Mouse (Mus musculus) intestine, embryonic 15.5 days (tissue): ENCODE results near the gene Hectd2. TPM values are rescaled to one million over a fixed set of nuclear protein-coding genes. Genes with fewer than 3 reads are reported as not detected.

Experiments
- ATAC-seq: fragments of 200-750 bp; cut with Nextera tagmentation; 2 replicates; pipeline ENCODE4 v1.8.0; 2017; ENCODE audit warnings: moderate TSS enrichment, moderate library complexity
- H3K27ac ChIP-seq: fragments of 300-500 bp; sonication (generic); 2 replicates; pipeline ENCODE4 v1.5.1; 2015; ENCODE audit warnings: mild to moderate bottlenecking, inconsistent platforms
- H3K27me3 ChIP-seq: fragments of 300-500 bp; sonication (generic); replicated peaks from 2 replicates; pipeline ENCODE4 v1.6.1; 2015; ENCODE audit warnings: inconsistent platforms
- H3K36me3 ChIP-seq: fragments of 300-500 bp; sonication (generic); 2 replicates; pipeline ENCODE4 v1.6.1; 2015; ENCODE audit warnings: inconsistent platforms
- H3K4me1 ChIP-seq: fragments of 300-500 bp; sonication (generic); replicated peaks from 2 replicates; pipeline ENCODE4 v1.6.1; 2015; ENCODE audit warnings: inconsistent platforms
- H3K4me2 ChIP-seq: fragments of 300-500 bp; sonication (generic); replicated peaks from 2 replicates; pipeline ENCODE4 v1.6.1; 2015; ENCODE audit warnings: mild to moderate bottlenecking, inconsistent platforms
- H3K4me3 ChIP-seq: fragments of 300-500 bp; sonication (generic); replicated peaks from 2 replicates; pipeline ENCODE4 v1.5.1; 2015; ENCODE audit warnings: inconsistent platforms
- H3K9ac ChIP-seq: fragments of 300-500 bp; sonication (generic); 2 replicates; pipeline ENCODE4 v1.6.1; 2015; ENCODE audit warnings: inconsistent platforms
- H3K9me3 ChIP-seq: fragments of 300-500 bp; sonication (generic); 2 replicates; pipeline ENCODE4 v1.6.1; 2016; ENCODE audit warnings: inconsistent platforms
- WGBS: fragments of 180-500 bp; shearing (Covaris S2); methylation state at CpG from one replicate; pipeline ENCODE4 v1.1.7; 2015; 5-methylcytosine and 5-hydroxymethylcytosine counted together
- polyA plus RNA-seq: library from polyadenylated mRNA; unstranded; fragments of >200 nt; fragmentation: Nextera tagmentation; extraction: Ambion mirVana; gene quantifications from 2 replicates; pipeline ENCODE4 v1.2.1, GENCODE M21; 2015

The Hectd2 gene
- polyA plus RNA-seq, 1 experiment from 2014 or later, result 2.2 TPM

GRCm38 (mm10) chr19:36575159-36575558 lies 20.7 kb downstream of the Hectd2 start:
- no peak overlapping the region for H3K27ac ChIP-seq
- H3K9ac ChIP-seq, result no peak overlapping the region
- no peaks in the 10 kb centered on the region for H3K36me3 ChIP-seq
- no peak overlapping the region for H3K4me2 ChIP-seq
- 78% methylated on average over 6 of the region's 6 CpGs for WGBS
- no peaks in the 10 kb centered on the region for H3K4me1 ChIP-seq
- no peak overlapping the region for H3K4me3 ChIP-seq
- no peaks in the 10 kb centered on the region for H3K9me3 ChIP-seq
- no peak for ATAC-seq
- H3K27me3 ChIP-seq, result no peaks in the 10 kb centered on the region

- Histone ChIP-seq H3K27me3 (no peaks in the 10 kb centered on the region), H3K9me3 (no peaks in the 10 kb centered on the region), H3K4me2 (no peak overlapping the region), H3K4me1 (no peaks in the 10 kb centered on the region), H3K9ac (no peak overlapping the region), H3K36me3 (no peaks in the 10 kb centered on the region), H3K27ac (no peak overlapping the region), H3K4me3 (no peak overlapping the region)
- WGBS, result 82% methylated on average over 3 of the region's 3 CpGs
- ATAC-seq, result no peak
These were observed 26.4 kb downstream of the Hectd2 start for GRCm38 (mm10) chr19:36580874-36581273.

- Histone ChIP-seq H3K27me3 (no peaks in the 10 kb centered on the region), H3K27ac (no peak overlapping the region), H3K36me3 (no peaks in the 10 kb centered on the region), H3K4me3 (no peak overlapping the region), H3K9ac (no peak overlapping the region), H3K4me1 (no peaks in the 10 kb centered on the region), H3K4me2 (no peak overlapping the region), H3K9me3 (no peaks in the 10 kb centered on the region)
- ATAC-seq, result no peak
- WGBS, result 92% methylated on average over 1 of the region's 1 CpGs
These were observed 27.7 kb downstream of the Hectd2 start for GRCm38 (mm10) chr19:36582116-36582515.

GRCm38 (mm10) chr19:36585505-36585904 lies 31.1 kb downstream of the Hectd2 start:
- no peaks in the 10 kb centered on the region for H3K4me1 ChIP-seq
- 92% methylated on average over 1 of the region's 1 CpGs for WGBS

GRCm38 (mm10) chr19:36594409-36594808 lies 40.0 kb downstream of the Hectd2 start:
- 65% methylated on average over 1 of the region's 1 CpGs for WGBS
- ATAC-seq, result no peak
- no peak overlapping the region for H3K4me2 ChIP-seq
- no peaks in the 10 kb centered on the region for H3K36me3 ChIP-seq
- no peaks in the 10 kb centered on the region for H3K4me1 ChIP-seq
- H3K27me3 ChIP-seq, result no peaks in the 10 kb centered on the region
- no peak overlapping the region for H3K9ac ChIP-seq
- H3K27ac ChIP-seq, result no peak overlapping the region
- no peaks in the 10 kb centered on the region for H3K9me3 ChIP-seq
- H3K4me3 ChIP-seq, result no peak overlapping the region

More at GRCm38 (mm10) chr19:36585505-36585904, 31.1 kb downstream of the Hectd2 start:
- no peaks in the 10 kb centered on the region for H3K36me3 ChIP-seq
- H3K27ac ChIP-seq, result no peak overlapping the region
- H3K9ac ChIP-seq, result no peak overlapping the region
- ATAC-seq, result no peak
- no peak overlapping the region for H3K4me3 ChIP-seq
- H3K9me3 ChIP-seq, result no peaks in the 10 kb centered on the region
- no peak overlapping the region for H3K4me2 ChIP-seq
- H3K27me3 ChIP-seq, result no peaks in the 10 kb centered on the region

- no peak overlapping the region for H3K9ac ChIP-seq
- H3K9me3 ChIP-seq, result no peaks in the 10 kb centered on the region
- H3K4me1 ChIP-seq, result no peaks in the 10 kb centered on the region
- H3K4me3 ChIP-seq, result no peak overlapping the region
- ATAC-seq, result no peak
- no peaks in the 10 kb centered on the region for H3K27me3 ChIP-seq
- H3K27ac ChIP-seq, result no peak overlapping the region
- H3K36me3 ChIP-seq, result no peaks in the 10 kb centered on the region
- WGBS, result 89% methylated on average over 8 of the region's 8 CpGs
- H3K4me2 ChIP-seq, result no peak overlapping the region
These were observed 47.4 kb downstream of the Hectd2 start for GRCm38 (mm10) chr19:36601869-36602268.

- H3K9ac ChIP-seq, result no peak overlapping the region
- H3K36me3 ChIP-seq, result no peaks in the 10 kb centered on the region
- H3K4me2 ChIP-seq, result no peak overlapping the region
- no peaks in the 10 kb centered on the region for H3K27me3 ChIP-seq
- 65% methylated on average over 11 of the region's 11 CpGs for WGBS
- H3K4me3 ChIP-seq, result no peak overlapping the region
- H3K27ac ChIP-seq, result no peak overlapping the region
- ATAC-seq, result no peak
- H3K9me3 ChIP-seq, result no peaks in the 10 kb centered on the region
- no peaks in the 10 kb centered on the region for H3K4me1 ChIP-seq
These were observed 48.3 kb downstream of the Hectd2 start for GRCm38 (mm10) chr19:36602535-36603312.

GRCm38 (mm10) chr19:36606270-36606669 lies 51.8 kb downstream of the Hectd2 start:
- Histone ChIP-seq H3K4me1 (no peaks in the 10 kb centered on the region), H3K4me3 (no peak overlapping the region), H3K36me3 (no peaks in the 10 kb centered on the region), H3K27me3 (no peaks in the 10 kb centered on the region), H3K27ac (no peak overlapping the region), H3K9ac (no peak overlapping the region), H3K9me3 (no peaks in the 10 kb centered on the region), H3K4me2 (no peak overlapping the region)
- 42% methylated on average over 1 of the region's 1 CpGs for WGBS
- ATAC-seq, result no peak

- H3K36me3 ChIP-seq, result no peaks in the 10 kb centered on the region
- 52% methylated on average over 3 of the region's 3 CpGs for WGBS
- no peaks in the 10 kb centered on the region for H3K27me3 ChIP-seq
- H3K27ac ChIP-seq, result no peak overlapping the region
- H3K4me1 ChIP-seq, result no peaks in the 10 kb centered on the region
- H3K4me3 ChIP-seq, result no peak overlapping the region
- no peak for ATAC-seq
- H3K9ac ChIP-seq, result no peak overlapping the region
- no peaks in the 10 kb centered on the region for H3K9me3 ChIP-seq
- H3K4me2 ChIP-seq, result no peak overlapping the region
These were observed 54.8 kb downstream of the Hectd2 start for GRCm38 (mm10) chr19:36609229-36609628.

- WGBS, result 66% methylated on average over 2 of the region's 2 CpGs
- Histone ChIP-seq H3K4me3 (no peak overlapping the region), H3K9me3 (no peaks in the 10 kb centered on the region), H3K4me2 (no peak overlapping the region), H3K27ac (no peak overlapping the region), H3K36me3 (no peaks in the 10 kb centered on the region), H3K9ac (no peak overlapping the region), H3K27me3 (no peaks in the 10 kb centered on the region), H3K4me1 (no peaks in the 10 kb centered on the region)
- no peak for ATAC-seq
These were observed 55.9 kb downstream of the Hectd2 start for GRCm38 (mm10) chr19:36610309-36610708.

- H3K4me3 ChIP-seq, result no peak overlapping the region
- no peak overlapping the region for H3K4me2 ChIP-seq
- H3K36me3 ChIP-seq, result no peaks in the 10 kb centered on the region
- no peak overlapping the region for H3K27ac ChIP-seq
- H3K9ac ChIP-seq, result no peak overlapping the region
- H3K4me1 ChIP-seq, result no peaks in the 10 kb centered on the region
- 100% methylated on average over 1 of the region's 1 CpGs for WGBS
- H3K27me3 ChIP-seq, result no peaks in the 10 kb centered on the region
- H3K9me3 ChIP-seq, result no peaks in the 10 kb centered on the region
- ATAC-seq, result no peak
These were observed 71.5 kb downstream of the Hectd2 start for GRCm38 (mm10) chr19:36625906-36626305.

GRCm38 (mm10) chr19:36626881-36627280 lies 72.4 kb downstream of the Hectd2 start:
- Histone ChIP-seq H3K27me3 (no peaks in the 10 kb centered on the region), H3K9ac (no peak overlapping the region), H3K27ac (no peak overlapping the region), H3K4me1 (no peaks in the 10 kb centered on the region), H3K4me2 (no peak overlapping the region), H3K36me3 (no peaks in the 10 kb centered on the region), H3K4me3 (no peak overlapping the region), H3K9me3 (no peaks in the 10 kb centered on the region)
- WGBS, result 89% methylated on average over 4 of the region's 4 CpGs
- ATAC-seq, result no peak

GRCm38 (mm10) chr19:36629394-36629910 lies 75.0 kb downstream of the Hectd2 start:
- H3K9me3 ChIP-seq, result no peaks in the 10 kb centered on the region
- H3K4me1 ChIP-seq, result no peaks in the 10 kb centered on the region
- H3K4me2 ChIP-seq, result no peak overlapping the region
- H3K36me3 ChIP-seq, result no peaks in the 10 kb centered on the region
- H3K27me3 ChIP-seq, result no peaks in the 10 kb centered on the region
- H3K4me3 ChIP-seq, result no peak overlapping the region
- H3K9ac ChIP-seq, result no peak overlapping the region
- no peak for ATAC-seq
- H3K27ac ChIP-seq, result no peak overlapping the region
- WGBS, result 47% methylated on average over 9 of the region's 9 CpGs
